Mouse (Mus musculus) C2C12 (cell line): ENCODE measurements around the gene Nes.

Experiments
- CEBPB ChIP-seq: IDR thresholded peaks from one replicate; pipeline ENCODE4 v1.6.1; 2011; ENCODE audit warnings: low read depth, mild to moderate bottlenecking, control low read depth, moderate library complexity
- CTCF ChIP-seq: IDR thresholded peaks from one replicate; pipeline ENCODE4 v1.5.1; 2011; ENCODE audit not compliant: control insufficient read depth, insufficient read depth, insufficient read length
- MYOD1 ChIP-seq: IDR thresholded peaks from one replicate; pipeline ENCODE4 v1.6.1; 2011; ENCODE audit warnings: low read depth; ENCODE audit not compliant: control insufficient read depth, insufficient read length
- MYOG ChIP-seq: IDR thresholded peaks from one replicate; pipeline ENCODE4 v1.6.1; 2011; ENCODE audit not compliant: control insufficient read depth, insufficient read length; ENCODE audit errors: extremely low read depth
- USF1 ChIP-seq: IDR thresholded peaks from one replicate; pipeline ENCODE4 v1.6.1; 2011; ENCODE audit warnings: low read depth, mild to moderate bottlenecking, control low read depth, moderate library complexity

DNA sequence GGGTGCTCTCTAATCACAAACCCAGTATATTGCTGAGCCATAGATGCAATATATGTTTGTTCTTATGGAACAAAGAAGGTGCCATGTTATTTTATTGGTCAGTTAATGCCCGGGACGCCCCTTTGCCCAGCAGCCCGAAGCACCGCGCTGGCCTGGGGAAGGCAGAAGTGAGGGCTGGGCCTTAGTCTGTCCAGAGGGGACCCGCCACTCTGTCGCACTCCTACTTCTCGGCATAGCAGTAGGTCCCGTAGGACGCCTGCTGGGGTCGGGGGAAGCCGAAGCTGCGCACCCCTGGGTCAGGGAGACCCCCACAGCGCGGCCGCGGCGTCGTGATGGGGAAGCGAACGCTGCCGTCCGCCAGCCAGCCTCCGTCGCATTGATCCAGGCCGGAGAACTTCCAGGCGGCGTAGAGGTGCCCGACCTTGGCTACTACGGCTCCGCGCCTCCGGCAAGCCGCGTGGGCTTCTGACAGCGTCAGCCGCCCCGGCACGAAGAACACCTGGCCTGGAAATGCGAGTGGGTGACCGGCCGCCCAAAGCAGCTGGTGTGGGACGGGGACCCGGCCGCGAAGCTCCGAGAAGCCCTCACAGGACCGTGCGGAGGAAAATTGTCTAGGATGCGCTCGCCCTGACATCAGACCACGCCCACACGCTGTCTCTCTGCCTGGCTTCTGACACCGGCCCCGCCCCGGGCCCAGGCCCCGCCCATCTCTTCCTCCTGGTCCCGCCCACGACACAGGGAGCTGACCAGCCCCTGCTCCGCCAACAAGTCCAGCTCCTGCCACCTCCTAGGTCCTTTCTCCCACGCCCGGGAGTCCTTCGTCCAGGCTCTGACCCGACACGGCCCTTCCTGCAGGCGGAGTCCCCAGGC lies 51.7 kb downstream of the Nes start:
- no peak for TF ChIP-seq CEBPB
- TF ChIP-seq MYOG: no peak
- no peak for TF ChIP-seq CTCF
- no peak for TF ChIP-seq USF1
- TF ChIP-seq MYOD1: no peak
